ENCODE assay signal across 24 mouse cellular contexts in the genomic region with DNA sequence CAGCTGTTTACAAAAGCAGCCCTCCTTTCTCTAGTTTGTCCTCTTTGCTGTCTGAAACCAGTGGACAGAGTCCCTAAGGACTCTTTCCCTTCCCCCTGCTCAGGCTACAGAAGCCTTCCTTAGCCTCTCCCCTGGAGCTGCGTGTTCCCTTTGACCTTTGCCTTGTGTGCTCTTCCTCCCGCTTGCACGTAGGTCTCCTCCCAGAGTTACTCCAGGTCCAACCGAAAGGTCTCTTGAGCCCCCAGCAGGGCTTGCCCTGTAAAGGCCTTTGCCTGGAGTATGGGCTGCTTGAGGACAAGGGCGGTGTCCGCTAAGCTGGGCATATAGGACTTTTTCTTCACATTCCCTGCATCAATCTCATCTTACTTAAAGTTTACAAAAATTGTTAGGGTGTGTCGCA. TPM values are rescaled to one million over a fixed set of nuclear protein-coding genes. Genes with fewer than 3 reads are reported as not detected.
DNase-seq lines count a peak whose midpoint lies in the region; ATAC-seq lines count a peak whose summit lies in the region.
"Had no signal": no experiment of that assay in that cellular context is flagged by ENCODE, and none has a peak within 500 bp of the region (broad histone marks: within the 10 kb centered on the region; RNA-seq: fewer than 3 reads in every experiment).

No protein-coding gene starts in this region.

- H3K27me3 ChIP-seq in kidney, embryonic 14.5 days (ENCODE audit: control insufficient read depth, insufficient read depth, low read length), result peaks cover 1% of the 10 kb centered on the region; the same call in 1 of the 2 replicates
- peaks cover 7% of the 10 kb centered on the region for H3K27me3 ChIP-seq in liver, embryonic 16.5 days (ENCODE audit: control insufficient read depth, insufficient read depth, low read depth, low read length)
- peaks cover 21% of the 10 kb centered on the region for H3K27me3 ChIP-seq in liver, embryonic 11.5 days (replicated peaks; ENCODE audit: control insufficient read depth, insufficient read depth, low read length)
- peaks cover 2% of the 10 kb centered on the region; the same call in 1 of the 2 replicates for H3K27me3 ChIP-seq in intestine, embryonic 16.5 days (replicated peaks; ENCODE audit: control insufficient read depth, insufficient read depth, low read length)
- H3K27me3 ChIP-seq: CH12.LX had no signal

- no peak overlapping the region for H3K27ac ChIP-seq in kidney, embryonic 14.5 days (ENCODE audit: low read depth, low read length)
- H3K27ac ChIP-seq in liver, embryonic 16.5 days (ENCODE audit: low read length), result no peak overlapping the region
- H3K27ac ChIP-seq in liver, embryonic 11.5 days (ENCODE audit: low read depth, low read length), result no peak overlapping the region
- H3K27ac ChIP-seq in intestine, embryonic 16.5 days (ENCODE audit: low read length), result no peak overlapping the region
- H3K27ac ChIP-seq: forebrain, embryonic 15.5 days; heart, embryonic 15.5 days; hindbrain, embryonic 13.5 days; layer of hippocampus, adult 2 months; liver, embryonic 14.5 days; macrophage; midbrain, embryonic 15.5 days; neural tube, embryonic 12.5 days had no signal

- no peak overlapping the region for H3K4me2 ChIP-seq in kidney, embryonic 14.5 days (replicated peaks; ENCODE audit: low read depth, low read length)
- H3K4me2 ChIP-seq in liver, embryonic 16.5 days (ENCODE audit: low read depth, low read length), result no peak overlapping the region
- H3K4me2 ChIP-seq in liver, embryonic 11.5 days, result no peak overlapping the region
- H3K4me2 ChIP-seq in intestine, embryonic 16.5 days (ENCODE audit: low read depth, low read length), result no peak overlapping the region
- H3K4me2 ChIP-seq: forebrain, embryonic 15.5 days; heart, embryonic 15.5 days; hindbrain, embryonic 13.5 days; midbrain, embryonic 15.5 days; neural tube, embryonic 12.5 days had no signal

- H3K4me3 ChIP-seq in kidney, embryonic 14.5 days (ENCODE audit: low read length), result no peak overlapping the region
- no peak overlapping the region for H3K4me3 ChIP-seq in liver, embryonic 16.5 days (ENCODE audit: low read depth, low read length)
- no peak overlapping the region for H3K4me3 ChIP-seq in liver, embryonic 11.5 days (ENCODE audit: low read depth, low read length)
- H3K4me3 ChIP-seq in intestine, embryonic 16.5 days (ENCODE audit: low read length), result no peak overlapping the region
- H3K4me3 ChIP-seq: forebrain, embryonic 15.5 days; heart, embryonic 15.5 days; hindbrain, embryonic 13.5 days; layer of hippocampus, adult 2 months; midbrain, embryonic 15.5 days; neural tube, embryonic 12.5 days had no signal

- no peaks in the 10 kb centered on the region for H3K36me3 ChIP-seq in kidney, embryonic 14.5 days (ENCODE audit: control insufficient read depth, insufficient read depth, low read length)
- no peaks in the 10 kb centered on the region for H3K36me3 ChIP-seq in liver, embryonic 16.5 days (ENCODE audit: control insufficient read depth, insufficient read depth)
- no peaks in the 10 kb centered on the region for H3K36me3 ChIP-seq in liver, embryonic 11.5 days (ENCODE audit: control insufficient read depth, insufficient read depth, low read length)
- no peaks in the 10 kb centered on the region for H3K36me3 ChIP-seq in intestine, embryonic 16.5 days (ENCODE audit: control insufficient read depth, insufficient read depth, low read length)
- H3K36me3 ChIP-seq: forebrain, embryonic 15.5 days; heart, embryonic 15.5 days; hindbrain, embryonic 13.5 days; midbrain, embryonic 15.5 days; neural tube, embryonic 12.5 days had no signal

- no peaks in the 10 kb centered on the region for H3K9me3 ChIP-seq in kidney, embryonic 14.5 days (ENCODE audit: control insufficient read depth, low read length)
- H3K9me3 ChIP-seq in liver, embryonic 16.5 days (replicated peaks; ENCODE audit: control insufficient read depth, low read length), result no peaks in the 10 kb centered on the region
- H3K9me3 ChIP-seq in liver, embryonic 11.5 days (ENCODE audit: control insufficient read depth, low read length), result no peaks in the 10 kb centered on the region
- no peaks in the 10 kb centered on the region for H3K9me3 ChIP-seq in intestine, embryonic 16.5 days (ENCODE audit: control insufficient read depth, low read length)
- H3K9me3 ChIP-seq: forebrain, embryonic 15.5 days; heart, embryonic 15.5 days; hindbrain, embryonic 13.5 days; midbrain, embryonic 15.5 days; neural tube, embryonic 12.5 days had no signal

- intact Hi-C loops in left cerebral cortex, postnatal 10 days (cut with DNase I), result no loop called here

- H3K4me1 ChIP-seq in kidney, embryonic 14.5 days (ENCODE audit: control insufficient read depth, insufficient read depth, low read length), result no peaks in the 10 kb centered on the region
- peaks cover 5% of the 10 kb centered on the region; the same call in 1 of the 2 replicates for H3K4me1 ChIP-seq in liver, embryonic 16.5 days (ENCODE audit: control insufficient read depth, low read depth, low read length)
- H3K4me1 ChIP-seq in liver, embryonic 11.5 days (replicated peaks; ENCODE audit: control insufficient read depth, insufficient read depth, low read length), result no peaks in the 10 kb centered on the region; the same call in 1 of the 2 replicates
- H3K4me1 ChIP-seq in intestine, embryonic 16.5 days (ENCODE audit: control insufficient read depth, insufficient read depth, low read length), result 0 out of 2 replicates have a peak, but pooled peaks cover 3% of the 10 kb centered on the region
- H3K4me1 ChIP-seq: forebrain, embryonic 15.5 days; heart, embryonic 15.5 days; hindbrain, embryonic 13.5 days; midbrain, embryonic 15.5 days; neural tube, embryonic 12.5 days had no signal

- no peak overlapping the region for H3K9ac ChIP-seq in kidney, embryonic 14.5 days (ENCODE audit: low read depth, low read length)
- no peak overlapping the region for H3K9ac ChIP-seq in liver, embryonic 16.5 days (ENCODE audit: low read depth, low read length)
- H3K9ac ChIP-seq in liver, embryonic 11.5 days (ENCODE audit: low read depth, low read length), result no peak overlapping the region
- H3K9ac ChIP-seq in intestine, embryonic 16.5 days (ENCODE audit: low read depth, low read length), result no peak overlapping the region
- H3K9ac ChIP-seq: forebrain, embryonic 15.5 days; heart, embryonic 15.5 days; hindbrain, embryonic 13.5 days; liver, embryonic 14.5 days; midbrain, embryonic 15.5 days; neural tube, embryonic 12.5 days had no signal

- whole genome bisulfite sequencing in kidney, embryonic 14.5 days, result 46% methylated on average over 7 of the region's 7 CpGs
- WGBS in liver, embryonic 16.5 days (ENCODE audit: insufficient replicate concordance), result 61% methylated on average over 7 of the region's 7 CpGs
- 59% methylated on average over 7 of the region's 7 CpGs for WGBS in liver, embryonic 11.5 days
- WGBS in intestine, embryonic 16.5 days, result 49% methylated on average over 7 of the region's 7 CpGs

- DNase-seq in kidney, adult 11 months, result peak; percentile 50
- no peak for DNase-seq in liver, embryonic 11.5 days (ENCODE audit: low spot score)
- no peak for DNase-seq in lung, adult 18-20 months
- no peak for DNase-seq in left cerebral cortex, postnatal 10 days (ENCODE audit: extremely low spot score in 1 of 2, low spot score in 2 of 2)
- DNase-seq: adrenal gland, postnatal 14 days; cerebellum, adult 9-10 months; gastrocnemius, postnatal 10 days; heart, postnatal 36 days; right cerebral cortex, postnatal 25 days; spleen, adult 18-20 months; thymus, postnatal 14 days had no signal

- ATAC-seq in kidney, embryonic 14.5 days (ENCODE audit: low FRiP score, low TSS enrichment), result no peak
- peak; percentile 59 for ATAC-seq in liver, embryonic 16.5 days (ENCODE audit: low read depth)
- no peak for ATAC-seq in liver, embryonic 11.5 days (replicated peaks; ENCODE audit: low FRiP score)
- ATAC-seq in intestine, embryonic 16.5 days, result peak; percentile 76
- ATAC-seq: forebrain, embryonic 15.5 days; lung, postnatal 0 days; midbrain, embryonic 15.5 days had no signal

RNA-seq across cellular contexts. Expression of gene Pde8a, which starts 5.9 kb away (rescaled TPM):
- 4.0 and 7.6 TPM in 2 replicates for polyA plus RNA-seq in kidney, embryonic 14.5 days (2014; fragmentation: Nextera tagmentation; extraction: Ambion mirVana)
- polyA plus RNA-seq in liver, embryonic 16.5 days (2015; fragmentation: Nextera tagmentation; extraction: Ambion mirVana), result 1.1 and 1.2 TPM in 2 replicates
- 1.7 and 1.9 TPM in 2 replicates for polyA plus RNA-seq in liver, embryonic 11.5 days (2014; fragmentation: Nextera tagmentation; extraction: Ambion mirVana)
- polyA plus RNA-seq in intestine, embryonic 16.5 days (2015; fragmentation: Nextera tagmentation; extraction: Ambion mirVana), result 1.4 and 1.6 TPM in 2 replicates
- total RNA-seq in left cerebral cortex, postnatal 10 days (2021), result 1 to 10 TPM; 3.2 to 3.6 TPM

Comparison
In these comparisons a context has a peak if more than half of its experiments do, and no peak if none do; other contexts are left out.
1. ATAC-seq: peak in liver, embryonic 16.5 days (single experiment) and intestine, embryonic 16.5 days (single experiment); none in kidney, embryonic 14.5 days (single experiment) and liver, embryonic 11.5 days (single experiment).